ENCODE assay signal across 8 mouse cellular contexts in genomic region chr11:77872685-77873084, GRCm38 (mm10). TPM values are rescaled to one million over a fixed set of nuclear protein-coding genes. Genes with fewer than 3 reads are reported as not detected.
A peak's percentile ranks its signal among the peaks of the same experiment; 100 is the strongest.
DNase-seq lines count a peak whose midpoint lies in the region; ATAC-seq and TF ChIP-seq lines count a peak whose summit lies in the region.
"Had no signal": no experiment of that assay in that cellular context is flagged by ENCODE, and none has a peak within 500 bp of the region (broad histone marks: within the 10 kb centered on the region; RNA-seq: fewer than 3 reads in every experiment).

No protein-coding gene starts in this region.

- no peak for DNase-seq in liver, postnatal 0 days
- DNase-seq in limb, embryonic 10.5 days (ENCODE audit: low spot score): no peak
- no peak for DNase-seq in adrenal gland, adult 2 months
- DNase-seq: lung, postnatal 14 days had no signal

- peaks cover 51% of the 10 kb centered on the region for H3K27me3 ChIP-seq in liver, embryonic 12.5 days (replicated peaks)
- no peaks in the 10 kb centered on the region for H3K27me3 ChIP-seq in liver, postnatal 0 days (ENCODE audit: insufficient read depth, low read length)
- H3K27me3 ChIP-seq in forebrain, embryonic 12.5 days: peaks cover 36% of the 10 kb centered on the region; the same call in 1 of the 2 replicates
- H3K27me3 ChIP-seq in limb, embryonic 10.5 days (ENCODE audit: low read depth, poor library complexity, severe bottlenecking): peaks cover 84% of the 10 kb centered on the region
- no peaks in the 10 kb centered on the region for H3K27me3 ChIP-seq in stomach, embryonic 16.5 days (ENCODE audit: control insufficient read depth, insufficient read depth, low read length)
- peaks cover 8% of the 10 kb centered on the region; the same call in 1 of the 2 replicates for H3K27me3 ChIP-seq in kidney, embryonic 14.5 days (ENCODE audit: control insufficient read depth, insufficient read depth, low read length)

- no peak for TF ChIP-seq CTCF in liver, postnatal 0 days (IDR thresholded peaks at IDR 0.05; ENCODE audit: low read depth)

- no peak overlapping the region for H3K4me3 ChIP-seq in liver, embryonic 12.5 days
- H3K4me3 ChIP-seq in liver, postnatal 0 days (ENCODE audit: low read depth, low read length): no peak overlapping the region
- H3K4me3 ChIP-seq in forebrain, embryonic 12.5 days (replicated peaks): no peak overlapping the region
- H3K4me3 ChIP-seq in limb, embryonic 10.5 days: peak overlapping the region; percentile 27; the same call in 1 of the 2 replicates
- H3K4me3 ChIP-seq in stomach, embryonic 16.5 days (replicated peaks; ENCODE audit: low read length): no peak overlapping the region
- H3K4me3 ChIP-seq in kidney, embryonic 14.5 days (ENCODE audit: low read length): no peak overlapping the region

- no peaks in the 10 kb centered on the region for H3K9me3 ChIP-seq in liver, embryonic 12.5 days (replicated peaks)
- H3K9me3 ChIP-seq in liver, postnatal 0 days (ENCODE audit: low read length): no peaks in the 10 kb centered on the region
- no peaks in the 10 kb centered on the region for H3K9me3 ChIP-seq in forebrain, embryonic 12.5 days
- no peaks in the 10 kb centered on the region for H3K9me3 ChIP-seq in limb, embryonic 10.5 days (replicated peaks)
- H3K9me3 ChIP-seq in stomach, embryonic 16.5 days (replicated peaks; ENCODE audit: control insufficient read depth, low read length): no peaks in the 10 kb centered on the region
- H3K9me3 ChIP-seq in kidney, embryonic 14.5 days (ENCODE audit: control insufficient read depth, low read length): no peaks in the 10 kb centered on the region

- no peak for TF ChIP-seq EP300 in liver, postnatal 0 days (IDR thresholded peaks at IDR 0.05; ENCODE audit: low read depth)

- peaks cover 34% of the 10 kb centered on the region for H3K4me1 ChIP-seq in liver, embryonic 12.5 days
- peaks cover 6% of the 10 kb centered on the region; the same call in 1 of the 2 replicates for H3K4me1 ChIP-seq in liver, postnatal 0 days (ENCODE audit: insufficient read depth)
- peaks cover 71% of the 10 kb centered on the region for H3K4me1 ChIP-seq in forebrain, embryonic 12.5 days
- H3K4me1 ChIP-seq in limb, embryonic 10.5 days: peaks cover 42% of the 10 kb centered on the region
- peaks cover 22% of the 10 kb centered on the region for H3K4me1 ChIP-seq in stomach, embryonic 16.5 days (ENCODE audit: control insufficient read depth, insufficient read depth, low read length)
- peaks cover 2% of the 10 kb centered on the region for H3K4me1 ChIP-seq in kidney, embryonic 14.5 days (ENCODE audit: control insufficient read depth, insufficient read depth, low read length)

- H3K27ac ChIP-seq in liver, embryonic 12.5 days: no peak overlapping the region
- H3K27ac ChIP-seq in liver, postnatal 0 days (ENCODE audit: low read depth): no peak overlapping the region
- peak overlapping the region; percentile 33 for H3K27ac ChIP-seq in forebrain, embryonic 12.5 days
- H3K27ac ChIP-seq in limb, embryonic 10.5 days: no peak overlapping the region; the same call in 1 of the 2 replicates
- no peak overlapping the region for H3K27ac ChIP-seq in stomach, embryonic 16.5 days (ENCODE audit: low read length)
- no peak overlapping the region for H3K27ac ChIP-seq in kidney, embryonic 14.5 days (ENCODE audit: low read depth, low read length)

- no peak overlapping the region for H3K9ac ChIP-seq in liver, embryonic 12.5 days
- H3K9ac ChIP-seq in liver, postnatal 0 days (replicated peaks): no peak overlapping the region
- H3K9ac ChIP-seq in forebrain, embryonic 12.5 days: 0 out of 2 replicates have a peak overlapping the region, but pooled peaks have one; percentile 0
- H3K9ac ChIP-seq in stomach, embryonic 16.5 days (ENCODE audit: low read length): peak overlapping the region; percentile 0; the same call in 1 of the 2 replicates
- H3K9ac ChIP-seq in kidney, embryonic 14.5 days (ENCODE audit: low read depth, low read length): no peak overlapping the region; the same call in 1 of the 2 replicates

- no peak for ATAC-seq in liver, embryonic 12.5 days
- ATAC-seq in liver, postnatal 0 days: no peak
- ATAC-seq in forebrain, embryonic 12.5 days (ENCODE audit: low FRiP score): no peak
- ATAC-seq in stomach, embryonic 16.5 days (ENCODE audit: insufficient read depth, low FRiP score): no peak
- no peak for ATAC-seq in kidney, embryonic 14.5 days (ENCODE audit: low FRiP score, low TSS enrichment)

- peak overlapping the region; percentile 20; the same call in 1 of the 2 replicates for H3K4me2 ChIP-seq in liver, embryonic 12.5 days
- no peak overlapping the region for H3K4me2 ChIP-seq in liver, postnatal 0 days (ENCODE audit: low read depth, low read length)
- H3K4me2 ChIP-seq in forebrain, embryonic 12.5 days: peak overlapping the region; percentile 40
- H3K4me2 ChIP-seq in stomach, embryonic 16.5 days (ENCODE audit: low read depth, low read length): peak overlapping the region; percentile 2
- no peak overlapping the region for H3K4me2 ChIP-seq in kidney, embryonic 14.5 days (replicated peaks; ENCODE audit: low read depth, low read length)

- no peaks in the 10 kb centered on the region for H3K36me3 ChIP-seq in liver, embryonic 12.5 days
- H3K36me3 ChIP-seq in liver, postnatal 0 days (replicated peaks; ENCODE audit: insufficient read depth, low read length): no peaks in the 10 kb centered on the region
- no peaks in the 10 kb centered on the region for H3K36me3 ChIP-seq in forebrain, embryonic 12.5 days (replicated peaks)
- H3K36me3 ChIP-seq in limb, embryonic 10.5 days: no peaks in the 10 kb centered on the region
- no peaks in the 10 kb centered on the region for H3K36me3 ChIP-seq in stomach, embryonic 16.5 days (ENCODE audit: control insufficient read depth, insufficient read depth, low read length)
- no peaks in the 10 kb centered on the region for H3K36me3 ChIP-seq in kidney, embryonic 14.5 days (ENCODE audit: control insufficient read depth, insufficient read depth, low read length)

- 10% methylated on average over 7 of the region's 7 CpGs for WGBS in liver, embryonic 12.5 days (ENCODE audit: insufficient replicate concordance)
- WGBS in liver, postnatal 0 days (ENCODE audit: insufficient replicate concordance): 6% methylated on average over 7 of the region's 7 CpGs
- 8% methylated on average over 7 of the region's 7 CpGs for whole genome bisulfite sequencing in forebrain, embryonic 12.5 days
- WGBS in limb, embryonic 10.5 days: 3% methylated on average over 7 of the region's 7 CpGs
- 16% methylated on average over 7 of the region's 7 CpGs for WGBS in stomach, embryonic 16.5 days
- whole genome bisulfite sequencing in kidney, embryonic 14.5 days: 3% methylated on average over 7 of the region's 7 CpGs

RNA-seq across cellular contexts. Expression of gene Pipox, which starts 21.2 kb away (rescaled TPM):
- polyA plus RNA-seq in liver, embryonic 12.5 days (2016; fragmentation: Nextera tagmentation; extraction: Ambion mirVana): 6.7 and 7.2 TPM in 2 replicates
- 48.9 and 53.4 TPM in 2 replicates for polyA plus RNA-seq in liver, postnatal 0 days (2015; fragmentation: Nextera tagmentation; extraction: Ambion mirVana)
- polyA plus RNA-seq in forebrain, embryonic 12.5 days (2016; fragmentation: Nextera tagmentation; extraction: Ambion mirVana): 14.5 and 16.5 TPM in 2 replicates
- 0.34 and 0.48 TPM in 2 replicates for polyA plus RNA-seq in limb, embryonic 10.5 days (2016; fragmentation: Nextera tagmentation; extraction: Ambion mirVana)
- 20.8 and 23.5 TPM in 2 replicates for polyA plus RNA-seq in stomach, embryonic 16.5 days (2015; fragmentation: Nextera tagmentation; extraction: Ambion mirVana)
- polyA plus RNA-seq in kidney, embryonic 14.5 days (2014; fragmentation: Nextera tagmentation; extraction: Ambion mirVana): 3.2 and 6.2 TPM in 2 replicates
- total RNA-seq in adrenal gland, adult 2 months (2021): 1 to 10 TPM in 1 of 2 experiments, under 1 TPM in 1; 0.35 to 1.8 TPM
- polyA plus RNA-seq in adrenal gland, adult 2 months (2012; rRNA removed): 3.0 and 4.3 TPM in 2 replicates

RNA-seq across cellular contexts. Expression of gene Sez6, which starts 57.9 kb away (rescaled TPM):
- polyA plus RNA-seq in liver, embryonic 12.5 days (2016; fragmentation: Nextera tagmentation; extraction: Ambion mirVana): 0.05 TPM in 1 of 2 replicates, not detected in the other
- not detected in 2 replicates for polyA plus RNA-seq in liver, postnatal 0 days (2015; fragmentation: Nextera tagmentation; extraction: Ambion mirVana)
- 54.0 and 62.2 TPM in 2 replicates for polyA plus RNA-seq in forebrain, embryonic 12.5 days (2016; fragmentation: Nextera tagmentation; extraction: Ambion mirVana)
- 0.11 and 0.14 TPM in 2 replicates for polyA plus RNA-seq in limb, embryonic 10.5 days (2016; fragmentation: Nextera tagmentation; extraction: Ambion mirVana)
- 2.0 and 2.3 TPM in 2 replicates for polyA plus RNA-seq in stomach, embryonic 16.5 days (2015; fragmentation: Nextera tagmentation; extraction: Ambion mirVana)
- not detected in 2 replicates for polyA plus RNA-seq in kidney, embryonic 14.5 days (2014; fragmentation: Nextera tagmentation; extraction: Ambion mirVana)
- 1 to 10 TPM; 2.9 to 4.4 TPM for total RNA-seq in adrenal gland, adult 2 months (2021)
- 1.5 and 2.0 TPM in 2 replicates for polyA plus RNA-seq in adrenal gland, adult 2 months (2012; rRNA removed)

Comparison
In these comparisons a context has a peak if more than half of its experiments do, and no peak if none do; other contexts are left out.
1. H3K4me2 ChIP-seq: peak in liver, embryonic 12.5 days (single experiment), forebrain, embryonic 12.5 days (single experiment) and stomach, embryonic 16.5 days (single experiment); none in liver, postnatal 0 days (single experiment) and kidney, embryonic 14.5 days (single experiment).
2. H3K9ac ChIP-seq: peak in forebrain, embryonic 12.5 days (single experiment) and stomach, embryonic 16.5 days (single experiment); none in liver, embryonic 12.5 days (single experiment), liver, postnatal 0 days (single experiment) and kidney, embryonic 14.5 days (single experiment).
3. RNA of gene Sez6, which starts 57.9 kb away (polyA plus RNA-seq): 54.0 to 62.2 TPM in forebrain, embryonic 12.5 days; 2.0 to 2.3 TPM in stomach, embryonic 16.5 days, 1.5 to 2.0 TPM in adrenal gland, adult 2 months, 0.11 to 0.14 TPM in limb, embryonic 10.5 days, 0.05 TPM in liver, embryonic 12.5 days, not detected in kidney, embryonic 14.5 days and not detected in liver, postnatal 0 days; every median in the first group is over 10 times any median in the second.